Comparison of ENCODE assay signal across 8 mouse cellular contexts in the genomic region with DNA sequence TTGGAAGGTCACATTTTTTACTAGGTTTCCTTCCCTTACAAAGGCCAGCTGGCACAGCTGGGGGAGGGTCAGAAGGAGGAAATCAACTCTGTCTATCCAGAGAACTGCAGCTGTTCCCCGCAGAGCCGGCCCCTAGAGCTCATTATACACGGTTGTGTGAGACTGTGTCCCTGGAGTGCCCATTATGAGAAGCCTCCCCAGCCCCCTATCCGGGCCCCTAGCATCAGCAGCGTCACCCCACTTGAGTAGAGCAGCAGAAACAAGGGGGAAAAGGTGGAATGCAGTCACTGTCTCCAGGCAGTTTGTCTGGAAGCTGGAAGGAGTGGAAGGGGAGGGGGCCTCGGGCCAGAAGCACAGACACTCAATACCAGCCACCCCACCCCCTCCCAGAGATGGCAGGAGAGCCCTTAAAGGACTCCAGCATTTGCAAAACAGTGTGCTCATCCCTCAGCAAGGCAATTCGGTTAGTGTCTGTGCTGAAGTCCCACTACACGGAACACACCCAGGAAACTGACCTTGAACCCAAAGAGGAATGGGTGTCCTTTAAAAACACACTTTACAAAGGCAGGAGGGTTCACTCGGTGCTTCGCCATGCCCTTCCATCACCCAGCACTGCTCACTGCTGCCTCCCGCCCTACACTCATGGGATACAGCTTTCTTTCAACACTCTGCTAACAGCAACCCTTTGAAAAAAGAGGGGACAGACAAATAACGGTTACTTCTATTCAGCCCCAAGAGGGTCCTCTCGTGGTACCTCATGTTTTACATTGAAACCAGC. TPM values are rescaled to one million over a fixed set of nuclear protein-coding genes. Genes with fewer than 3 reads are reported as not detected.
A peak's percentile ranks its signal among the peaks of the same experiment; 100 is the strongest.
DNase-seq lines count a peak whose midpoint lies in the region; ATAC-seq and TF ChIP-seq lines count a peak whose summit lies in the region.

No protein-coding gene starts in this region.

- 28% methylated on average over 13 of the region's 13 CpGs for WGBS in heart, embryonic 10.5 days
- 27% methylated on average over 13 of the region's 13 CpGs for WGBS in limb, embryonic 14.5 days
- WGBS in neural tube, embryonic 15.5 days, result 26% methylated on average over 13 of the region's 13 CpGs

- peak; percentile 72 for ATAC-seq in limb, embryonic 14.5 days (ENCODE audit: low FRiP score, low read depth)
- ATAC-seq in neural tube, embryonic 15.5 days (ENCODE audit: low FRiP score), result peak; percentile 43

- H3K4me3 ChIP-seq in C2C12 (ENCODE audit: insufficient read depth, poor library complexity, severe bottlenecking), result no peak overlapping the region
- peak overlapping the region; percentile 66 for H3K4me3 ChIP-seq in heart, embryonic 10.5 days
- H3K4me3 ChIP-seq in limb, embryonic 14.5 days (replicated peaks; ENCODE audit: low read length), result peak overlapping the region; percentile 55
- peak overlapping the region; percentile 53 for H3K4me3 ChIP-seq in neural tube, embryonic 15.5 days (replicated peaks)

- peak overlapping the region; percentile 15 for H3ac ChIP-seq in C2C12 (ENCODE audit: control insufficient read depth, insufficient read length, low read depth)

- TF ChIP-seq CTCF in C2C12 (IDR thresholded peaks at IDR 0.05; ENCODE audit: control insufficient read depth, insufficient read depth, insufficient read length), result no peak

- peak overlapping the region; percentile 56 for H3K4me2 ChIP-seq in limb, embryonic 14.5 days (replicated peaks; ENCODE audit: low read depth, low read length, severe bottlenecking)
- H3K4me2 ChIP-seq in neural tube, embryonic 15.5 days, result peak overlapping the region; percentile 79

- DNase-seq in ES-CJ7 (ENCODE audit: low read depth, low spot score) (peak; percentile 91), MN1 (ENCODE audit: low spot score) (no peak)
- DNase-seq in heart, embryonic 10.5 days (ENCODE audit: low spot score), result no peak
- DNase-seq in limb, embryonic 14.5 days (ENCODE audit: low spot score), result peak; percentile 51
- DNase-seq in urinary bladder, postnatal 25 days (ENCODE audit: low spot score), result no peak
- no peak for DNase-seq in left cerebral cortex, postnatal 10 days (ENCODE audit: extremely low spot score in 1 of 2, low spot score in 2 of 2)

- no peaks in the 10 kb centered on the region for H3K79me3 ChIP-seq in C2C12 (ENCODE audit: low read depth)

- no peaks in the 10 kb centered on the region for H3K36me3 ChIP-seq in C2C12 (ENCODE audit: control insufficient read depth, insufficient read depth)
- no peaks in the 10 kb centered on the region for H3K36me3 ChIP-seq in heart, embryonic 10.5 days
- H3K36me3 ChIP-seq in limb, embryonic 14.5 days (ENCODE audit: control insufficient read depth, insufficient read depth, low read length), result no peaks in the 10 kb centered on the region
- no peaks in the 10 kb centered on the region for H3K36me3 ChIP-seq in neural tube, embryonic 15.5 days

- peak overlapping the region; percentile 87 for H3K9ac ChIP-seq in limb, embryonic 14.5 days (ENCODE audit: low read depth, low read length, severe bottlenecking)
- 0 out of 2 replicates have a peak overlapping the region, but pooled peaks have one; percentile 17 for H3K9ac ChIP-seq in neural tube, embryonic 15.5 days (replicated peaks)

- H3K79me2 ChIP-seq in C2C12 (ENCODE audit: control insufficient read depth, insufficient read depth), result peaks cover 21% of the 10 kb centered on the region

- H3K27ac ChIP-seq in heart, embryonic 10.5 days, result 0 out of 2 replicates have a peak overlapping the region, but pooled peaks have one; percentile 16
- H3K27ac ChIP-seq in limb, embryonic 14.5 days (replicated peaks; ENCODE audit: low read depth, low read length), result peak overlapping the region; percentile 65
- H3K27ac ChIP-seq in neural tube, embryonic 15.5 days (replicated peaks), result peak overlapping the region; percentile 7

- no peaks in the 10 kb centered on the region for H3K4me1 ChIP-seq in heart, embryonic 10.5 days
- H3K4me1 ChIP-seq in limb, embryonic 14.5 days (ENCODE audit: control insufficient read depth, insufficient read depth, low read length), result no peaks in the 10 kb centered on the region
- peaks cover 6% of the 10 kb centered on the region; the same call in 1 of the 2 replicates for H3K4me1 ChIP-seq in neural tube, embryonic 15.5 days

- no peaks in the 10 kb centered on the region for H3K27me3 ChIP-seq in C2C12 (ENCODE audit: control insufficient read depth, insufficient read depth, insufficient read length)
- H3K27me3 ChIP-seq in heart, embryonic 10.5 days (ENCODE audit: insufficient read depth, poor library complexity, severe bottlenecking), result peaks cover 9% of the 10 kb centered on the region; the same call in 1 of the 2 replicates
- no peaks in the 10 kb centered on the region for H3K27me3 ChIP-seq in limb, embryonic 14.5 days (ENCODE audit: control insufficient read depth, insufficient read depth, low read length)
- no peaks in the 10 kb centered on the region for H3K27me3 ChIP-seq in neural tube, embryonic 15.5 days (replicated peaks)

- peaks cover 10% of the 10 kb centered on the region; the same call in 1 of the 2 replicates for H3K9me3 ChIP-seq in heart, embryonic 10.5 days
- no peaks in the 10 kb centered on the region for H3K9me3 ChIP-seq in limb, embryonic 14.5 days (ENCODE audit: control insufficient read depth, low read length)
- H3K9me3 ChIP-seq in neural tube, embryonic 15.5 days (replicated peaks), result no peaks in the 10 kb centered on the region; the same call in 1 of the 2 replicates

- no peak for TF ChIP-seq POLR2A in limb, embryonic 14.5 days (IDR thresholded peaks at IDR 0.05; ENCODE audit: borderline replicate concordance, extremely low read depth, insufficient read depth, insufficient read length)

- intact Hi-C loops in left cerebral cortex, postnatal 10 days (cut with DNase I), result no loop called here

TF ChIP-seq in C2C12, 6 proteins besides CTCF, POLR2A, EP300 and RAD21:
- TF ChIP-seq CEBPB (IDR thresholded peaks at IDR 0.05; ENCODE audit: low read depth), result no peak
- TF ChIP-seq MAX (IDR thresholded peaks at IDR 0.05), result no peak
- TF ChIP-seq MYOD1 (IDR thresholded peaks at IDR 0.05; ENCODE audit: control insufficient read depth, insufficient read length, low read depth), result no peak
- TF ChIP-seq USF1 (IDR thresholded peaks at IDR 0.05; ENCODE audit: low read depth), result no peak
- no peak for TF ChIP-seq FOSL1 (IDR thresholded peaks at IDR 0.05; ENCODE audit: insufficient read depth, low read length, poor library complexity, severe bottlenecking)
- TF ChIP-seq MYOG (IDR thresholded peaks at IDR 0.05; ENCODE audit: control insufficient read depth, extremely low read depth, insufficient read length), result no peak

RNA-seq across cellular contexts. Expression of gene Peg12, which starts 1.9 kb away (rescaled TPM):
- polyA plus RNA-seq in C2C12 (2012; fragmentation: generic; extraction: Trizol), result 8.0 TPM
- 18.6 and 24.3 TPM in 2 replicates for polyA plus RNA-seq in heart, embryonic 10.5 days (2016; fragmentation: Nextera tagmentation; extraction: Ambion mirVana)
- 12.3 and 15.7 TPM in 2 replicates for polyA plus RNA-seq in limb, embryonic 14.5 days (2012; rRNA removed)
- 27.4 and 29.7 TPM in 2 replicates for polyA plus RNA-seq in limb, embryonic 14.5 days (2014; fragmentation: Nextera tagmentation; extraction: Ambion mirVana)
- polyA plus RNA-seq in neural tube, embryonic 15.5 days (2015; fragmentation: Nextera tagmentation; extraction: Ambion mirVana), result 7.2 and 10.2 TPM in 2 replicates
- total RNA-seq in left cerebral cortex, postnatal 10 days (2021), result 1 to 10 TPM; 1.2 TPM

RNA-seq across cellular contexts. Expression of gene Mkrn3, which starts 42.5 kb away (rescaled TPM):
- 0.83 TPM for polyA plus RNA-seq in C2C12 (2012; fragmentation: generic; extraction: Trizol)
- polyA plus RNA-seq in heart, embryonic 10.5 days (2016; fragmentation: Nextera tagmentation; extraction: Ambion mirVana), result 3.3 and 5.5 TPM in 2 replicates
- 7.4 and 7.7 TPM in 2 replicates for polyA plus RNA-seq in limb, embryonic 14.5 days (2012; rRNA removed)
- polyA plus RNA-seq in limb, embryonic 14.5 days (2014; fragmentation: Nextera tagmentation; extraction: Ambion mirVana), result 6.5 and 6.8 TPM in 2 replicates
- 17.1 and 21.2 TPM in 2 replicates for polyA plus RNA-seq in neural tube, embryonic 15.5 days (2015; fragmentation: Nextera tagmentation; extraction: Ambion mirVana)
- 10 to 100 TPM; 17.5 to 20.7 TPM for total RNA-seq in left cerebral cortex, postnatal 10 days (2021)

Comparison
In these comparisons a context has a peak if more than half of its experiments do, and no peak if none do; other contexts are left out.
1. DNase-seq: peak in ES-CJ7 (single experiment) and limb, embryonic 14.5 days (single experiment); none in heart, embryonic 10.5 days (single experiment), MN1 (single experiment), urinary bladder, postnatal 25 days (single experiment) and left cerebral cortex, postnatal 10 days (0 of 2).
2. H3K27ac ChIP-seq: peak in every context shown above with its lines; median percentile 65 in limb, embryonic 14.5 days; 16 in heart, embryonic 10.5 days; 7 in neural tube, embryonic 15.5 days.